Mouse (Mus musculus): ENCODE data around the gene Tbx5.

The Tbx5 gene

GRCm38 (mm10) chr5:119810994-119811690, 21.3 kb upstream of the Tbx5 start:
- no peak for DNase-seq (ENCODE audit: low read depth)

- no peak for DNase-seq (ENCODE audit: low read depth)
These were observed 17.2 kb upstream of the Tbx5 start for GRCm38 (mm10) chr5:119815247-119815646.

- DNase-seq (ENCODE audit: low read depth) = no peak
These were observed 12.0 kb upstream of the Tbx5 start for GRCm38 (mm10) chr5:119820452-119820851.

GRCm38 (mm10) chr5:119821506-119821905, 11.0 kb upstream of the Tbx5 start:
- DNase-seq (ENCODE audit: low read depth) = no peak

GRCm38 (mm10) chr5:119827341-119827740, 5.1 kb upstream of the Tbx5 start:
- DNase-seq (ENCODE audit: low read depth) = no peak

- DNase-seq (ENCODE audit: low read depth) = no peak
These were observed 1.9 kb upstream of the Tbx5 start for GRCm38 (mm10) chr5:119830611-119831010.

- DNase-seq (ENCODE audit: low read depth) = no peak
These were observed 1.2 kb upstream of the Tbx5 start for GRCm38 (mm10) chr5:119831201-119831771.

- DNase-seq (ENCODE audit: low read depth) = no peak
These were observed 533 bp upstream of the Tbx5 start for GRCm38 (mm10) chr5:119831791-119832478.

GRCm38 (mm10) chr5:119833223-119834030, 959 bp downstream of the Tbx5 start:
- DNase-seq (ENCODE audit: low read depth) = no peak

GRCm38 (mm10) chr5:119834031-119834403, 1.5 kb downstream of the Tbx5 start:
- DNase-seq (ENCODE audit: low read depth) = no peak

GRCm38 (mm10) chr5:119835053-119835867, 2.8 kb downstream of the Tbx5 start:
- DNase-seq (ENCODE audit: low read depth) = no peak

GRCm38 (mm10) chr5:119835868-119836209, 3.4 kb downstream of the Tbx5 start:
- DNase-seq (ENCODE audit: low read depth) = no peak

GRCm38 (mm10) chr5:119836618-119837305, 4.3 kb downstream of the Tbx5 start:
- no peak for DNase-seq (ENCODE audit: low read depth)

GRCm38 (mm10) chr5:119837306-119837675, 4.8 kb downstream of the Tbx5 start:
- no peak for DNase-seq (ENCODE audit: low read depth)

- DNase-seq (ENCODE audit: low read depth) = no peak
These were observed 5.4 kb downstream of the Tbx5 start for GRCm38 (mm10) chr5:119837861-119838260.

- DNase-seq (ENCODE audit: low read depth) = no peak
These were observed 6.0 kb downstream of the Tbx5 start for GRCm38 (mm10) chr5:119838441-119838840.

- DNase-seq (ENCODE audit: low read depth) = no peak
These were observed 6.7 kb downstream of the Tbx5 start for GRCm38 (mm10) chr5:119839156-119839555.

- no peak for DNase-seq (ENCODE audit: low read depth)
These were observed 7.3 kb downstream of the Tbx5 start for GRCm38 (mm10) chr5:119839616-119840368.

- no peak for DNase-seq (ENCODE audit: low read depth)
These were observed 7.9 kb downstream of the Tbx5 start for GRCm38 (mm10) chr5:119840404-119840803.

GRCm38 (mm10) chr5:119841634-119842420, 9.4 kb downstream of the Tbx5 start:
- no peak for DNase-seq (ENCODE audit: low read depth)
